Mouse (Mus musculus): ENCODE data around the gene Fam187b.
"Not testable (repeated sequence)": the region's sequence is repeated elsewhere in the genome, so short reads cannot be mapped to it uniquely, and the experiment has no call there.

Gene Fam187b

GRCm38 (mm10) chr7:30973501-30974289, at the start of gene Fam187b:
Gene Fam187b, plus strand, starts transcription at chr7:30973790.
- DNase-seq = peak; percentile 91

GRCm38 (mm10) chr7:30924071-30924470, 49.5 kb upstream of the Fam187b start:
- no peak for DNase-seq

DNA sequence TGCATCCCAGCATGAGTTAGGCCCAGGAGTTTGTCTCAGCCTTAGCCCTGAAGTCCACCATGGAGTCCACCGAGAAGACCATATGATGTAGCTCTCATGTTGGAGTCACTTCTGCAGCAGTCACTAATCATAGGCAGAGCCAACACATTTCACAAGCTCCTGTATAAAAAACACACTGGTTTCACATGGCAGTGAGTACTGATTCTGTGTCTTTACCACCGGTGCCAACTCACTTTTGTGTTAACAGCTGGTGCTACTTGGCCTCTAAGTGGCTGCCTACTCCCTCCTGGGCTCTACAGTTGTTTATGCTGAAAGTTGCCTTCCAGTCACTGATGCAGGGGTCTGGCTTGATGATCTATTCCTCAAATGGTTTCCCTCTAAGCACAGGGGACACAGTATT, 49.0 kb upstream of the Fam187b start, which contains the start of gene Hamp2:
Gene Hamp2 (minus strand): TSS at position 101 of the 400 bp plus-strand sequence.
- DNase-seq = not testable (repeated sequence)

DNA sequence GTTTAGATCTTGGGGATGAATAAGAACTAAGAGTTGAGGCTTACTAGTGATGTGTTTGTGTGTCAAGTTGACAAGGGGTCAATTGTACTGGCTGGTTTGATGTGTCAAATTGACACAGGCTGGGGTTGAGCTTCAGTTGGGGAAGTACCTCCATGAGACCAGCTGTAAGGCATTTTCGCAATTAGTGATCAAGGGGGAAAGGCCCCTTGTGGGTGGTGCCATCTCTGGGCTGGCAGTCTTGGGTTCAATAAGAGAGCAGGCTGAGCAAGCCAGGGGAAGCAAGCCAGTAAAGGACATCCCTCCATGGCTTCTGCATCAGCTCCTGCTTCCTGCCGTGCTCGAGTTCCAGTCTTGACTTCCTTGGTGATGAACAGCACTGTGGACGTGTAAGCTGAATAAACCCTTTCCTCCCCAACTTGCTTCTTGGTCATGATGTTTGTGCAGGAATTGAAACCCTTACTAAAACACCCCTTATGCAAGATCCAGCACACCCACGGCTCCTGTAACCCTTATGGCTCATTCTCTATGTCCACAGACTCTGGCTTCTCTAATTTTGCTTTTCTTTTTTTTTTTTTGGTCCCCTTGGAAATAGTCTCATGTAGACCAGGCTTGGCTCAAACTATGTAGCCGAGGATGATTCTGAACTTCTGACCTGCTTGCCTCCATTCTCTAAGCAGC, 38.0 kb upstream of the Fam187b start:
- DNase-seq = not testable (repeated sequence)

- DNase-seq = not testable (repeated sequence)
These were observed 33.5 kb upstream of the Fam187b start for GRCm38 (mm10) chr7:30940070-30940469.

GRCm38 (mm10) chr7:30942365-30942764, 31.2 kb upstream of the Fam187b start:
- DNase-seq = not testable (repeated sequence)

DNA sequence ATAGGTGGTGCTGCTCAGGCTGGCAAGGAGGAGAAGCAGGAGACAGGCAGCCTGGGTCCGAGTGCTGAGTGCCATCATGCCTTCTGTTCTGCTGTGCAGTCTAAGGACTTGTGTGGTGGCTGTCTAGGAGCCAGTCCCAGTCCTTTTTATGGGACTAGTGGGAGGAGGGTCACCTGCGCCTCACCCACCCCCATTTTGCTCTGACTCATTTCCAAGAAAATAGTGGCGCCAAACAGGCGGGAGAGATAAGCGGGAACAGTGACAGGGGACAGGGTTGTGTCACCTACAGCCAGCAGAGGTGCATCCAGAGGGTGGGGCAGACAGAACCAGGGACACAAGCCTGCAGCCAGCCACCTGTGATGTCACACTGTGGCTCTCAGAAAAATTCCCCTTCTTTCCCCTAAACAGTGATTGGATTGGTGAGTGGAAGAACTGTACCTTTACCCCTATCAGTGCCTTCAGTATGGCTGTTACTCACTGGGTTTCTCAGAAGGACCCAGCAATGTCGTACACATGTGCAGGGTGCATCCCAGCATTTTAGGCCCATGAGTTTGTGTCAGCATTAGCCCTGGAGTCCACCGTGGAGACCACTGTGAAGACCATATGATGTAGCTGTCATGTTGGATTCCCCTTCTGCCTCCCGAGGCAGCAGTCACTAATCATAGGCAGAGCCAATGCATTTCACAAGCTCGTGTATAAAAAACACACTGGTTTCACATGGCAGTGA, 29.5 kb upstream of the Fam187b start, which contains the start of gene Hamp:
Gene Hamp (minus strand): TSS at position 124 of the 727 bp plus-strand sequence.
- DNase-seq = no peak

- DNase-seq = not testable (repeated sequence)
These were observed 28.9 kb upstream of the Fam187b start for GRCm38 (mm10) chr7:30944706-30945105.

- DNase-seq = not testable (repeated sequence)
These were observed 28.1 kb upstream of the Fam187b start for GRCm38 (mm10) chr7:30945466-30945865.

- no peak for DNase-seq
These were observed 27.7 kb upstream of the Fam187b start for GRCm38 (mm10) chr7:30945876-30946275.

DNA sequence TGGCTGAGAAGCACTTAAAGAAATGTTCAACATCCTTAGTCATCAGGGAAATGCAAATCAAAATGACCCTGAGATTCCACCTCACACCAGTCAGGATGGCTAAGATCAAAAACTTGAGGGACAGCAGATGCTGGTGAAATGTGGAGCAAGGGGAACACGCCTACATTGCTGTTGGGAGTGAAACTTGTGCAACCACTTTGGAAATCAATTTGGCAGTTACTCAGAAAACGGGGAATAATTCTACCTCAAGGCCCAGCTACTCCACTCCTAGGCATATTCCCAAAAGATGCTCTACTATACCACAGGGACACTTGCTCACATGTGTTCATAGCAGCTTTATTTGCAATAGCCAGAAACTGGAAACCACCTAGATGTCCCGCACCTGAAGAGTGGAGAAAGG, 23.7 kb upstream of the Fam187b start:
- DNase-seq = not testable (repeated sequence)

- no peak for DNase-seq
These were observed 20.9 kb upstream of the Fam187b start for GRCm38 (mm10) chr7:30952441-30953265.

GRCm38 (mm10) chr7:30953459-30953858, 20.1 kb upstream of the Fam187b start:
- no peak for DNase-seq

- DNase-seq = no peak
These were observed 19.6 kb upstream of the Fam187b start for GRCm38 (mm10) chr7:30954036-30954435.

GRCm38 (mm10) chr7:30954971-30955520, 18.5 kb upstream of the Fam187b start:
- DNase-seq = no peak

GRCm38 (mm10) chr7:30955584-30956356, 17.8 kb upstream of the Fam187b start:
- DNase-seq = peak; percentile 93

DNA sequence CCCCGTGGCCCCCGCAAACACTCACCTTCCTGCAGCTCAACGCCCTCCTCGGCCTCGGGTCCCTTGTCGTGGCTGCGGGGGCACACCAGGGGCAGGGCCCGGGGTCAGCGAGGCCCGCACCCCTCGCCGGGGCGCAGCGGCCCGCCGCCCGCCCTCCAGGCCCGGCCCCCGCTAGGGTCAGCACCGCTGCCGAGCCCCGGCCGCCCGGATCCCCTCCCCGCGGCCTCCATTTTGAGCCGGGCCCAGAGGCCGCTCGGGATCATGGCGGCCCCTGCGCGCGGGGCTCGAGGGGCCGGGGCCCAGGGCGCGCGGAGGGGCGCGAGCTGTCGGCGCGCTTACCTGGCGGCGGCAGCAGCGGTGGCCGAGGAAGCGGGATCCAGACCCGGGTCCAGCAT, 17.2 kb upstream of the Fam187b start:
- DNase-seq = no peak

DNA sequence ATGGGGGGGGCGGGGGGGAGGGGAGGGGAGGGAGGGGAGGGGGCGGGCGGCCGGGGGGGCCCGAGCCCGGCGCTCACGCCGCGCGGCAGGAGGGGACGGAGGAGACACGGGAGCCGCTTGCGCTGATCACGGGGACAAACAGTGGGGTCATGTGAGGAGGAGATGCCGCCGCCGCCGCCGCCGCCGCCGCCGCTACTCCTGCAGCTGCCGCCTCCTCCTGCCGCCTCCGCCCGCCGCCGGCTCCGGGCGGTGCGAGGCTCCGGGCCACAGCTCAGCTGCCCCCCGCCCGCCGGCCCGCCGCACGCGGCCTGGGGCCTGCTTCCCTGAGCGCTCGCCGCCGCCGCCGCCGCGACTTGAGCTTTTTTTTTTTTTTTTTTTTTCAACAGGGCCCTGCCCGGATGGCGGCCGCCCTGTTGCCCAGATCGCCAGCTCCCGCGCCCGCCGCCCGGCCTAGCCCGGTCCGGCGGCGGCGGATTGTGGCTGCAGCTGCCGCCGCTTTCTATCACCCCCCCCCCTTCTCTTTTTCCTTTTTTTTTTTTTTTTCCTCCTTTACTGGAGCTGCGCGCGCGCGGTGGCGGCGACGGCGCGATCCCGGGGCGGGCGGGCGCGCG, 16.7 kb upstream of the Fam187b start, which contains the start of gene Usf2:
Gene Usf2 (minus strand): TSS at position 48 of the 611 bp plus-strand sequence.
- peak; percentile 78 for DNase-seq

- peak; percentile 92 for DNase-seq
These were observed 16.2 kb upstream of the Fam187b start for GRCm38 (mm10) chr7:30957367-30957783.

DNA sequence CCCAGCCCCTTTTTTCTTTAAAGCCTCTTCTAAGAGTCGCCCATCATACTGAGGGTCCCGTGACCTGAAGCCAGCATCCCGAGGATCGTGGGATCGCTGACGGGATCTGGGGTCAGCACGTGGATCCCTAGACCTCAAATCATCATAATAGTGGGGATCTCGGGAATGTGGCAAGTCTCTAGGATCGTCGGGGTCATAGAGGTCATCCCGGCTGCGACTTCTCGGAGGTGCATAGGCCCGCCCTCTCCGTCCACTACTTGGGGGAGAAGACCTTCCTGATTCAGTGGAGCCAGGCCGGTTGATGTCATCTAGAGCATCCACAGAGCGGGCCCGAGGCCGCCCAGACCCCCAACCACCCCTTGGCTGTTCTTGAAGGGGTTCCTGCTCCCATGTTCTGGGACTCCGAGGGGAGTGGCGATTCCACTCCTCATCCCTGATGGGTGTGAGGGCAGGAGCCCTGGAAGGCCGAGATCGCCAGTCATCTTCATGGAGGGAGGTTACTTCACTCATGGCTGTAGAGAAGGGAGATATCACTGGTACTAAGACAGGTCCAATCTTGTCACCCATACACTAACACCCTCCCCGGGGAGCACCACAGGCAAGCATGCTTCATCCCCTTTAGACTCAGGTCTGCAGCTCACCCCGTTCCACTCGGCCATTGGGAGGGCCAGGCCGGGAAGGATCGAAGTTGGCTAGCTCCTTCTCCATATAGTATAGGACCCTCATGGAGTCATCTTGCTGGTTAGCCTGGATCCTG, 15.3 kb upstream of the Fam187b start:
- no peak for DNase-seq

All from lung, postnatal 14 days (tissue).